Mouse (Mus musculus): ENCODE results near the gene Nelfb.

Nelfb gene

GRCm38 (mm10) chr2:25196172-25196954, 14.9 kb downstream of the Nelfb start, which contains the start of gene Tor4a:
TSS of gene Tor4a (minus strand) at chr2:25196886.
- DNase-seq (ENCODE audit: inconsistent ontology term), result peak; percentile 81

GRCm38 (mm10) chr2:25195211-25196156, 15.8 kb downstream of the Nelfb start:
- no peak for DNase-seq (ENCODE audit: inconsistent ontology term)

- no peak for DNase-seq (ENCODE audit: inconsistent ontology term)
Observed at GRCm38 (mm10) chr2:25194486-25195171, 16.7 kb downstream of the Nelfb start.

GRCm38 (mm10) chr2:25194006-25194405, 17.3 kb downstream of the Nelfb start:
- no peak for DNase-seq (ENCODE audit: inconsistent ontology term)

GRCm38 (mm10) chr2:25193330-25193770, 17.9 kb downstream of the Nelfb start:
- peak; percentile 79 for DNase-seq (ENCODE audit: inconsistent ontology term)

- no peak for DNase-seq (ENCODE audit: inconsistent ontology term)
Observed at GRCm38 (mm10) chr2:25187841-25188240, 23.4 kb downstream of the Nelfb start.

- no peak for DNase-seq (ENCODE audit: inconsistent ontology term)
Observed at GRCm38 (mm10) chr2:25186575-25186930, 24.7 kb downstream of the Nelfb start.

GRCm38 (mm10) chr2:25185625-25186574, 25.4 kb downstream of the Nelfb start:
- peak; percentile 81 for DNase-seq (ENCODE audit: inconsistent ontology term)

GRCm38 (mm10) chr2:25184496-25184895, 26.8 kb downstream of the Nelfb start:
- DNase-seq (ENCODE audit: inconsistent ontology term), result no peak

- no peak for DNase-seq (ENCODE audit: inconsistent ontology term)
Observed at GRCm38 (mm10) chr2:25183336-25183735, 28.0 kb downstream of the Nelfb start.

GRCm38 (mm10) chr2:25182664-25183063, 28.6 kb downstream of the Nelfb start:
- peak; percentile 41 for DNase-seq (ENCODE audit: inconsistent ontology term)

- no peak for DNase-seq (ENCODE audit: inconsistent ontology term)
Observed at GRCm38 (mm10) chr2:25181891-25182397, 29.3 kb downstream of the Nelfb start.

GRCm38 (mm10) chr2:25180973-25181890, 30.1 kb downstream of the Nelfb start:
- peak; percentile 74 for DNase-seq (ENCODE audit: inconsistent ontology term)

GRCm38 (mm10) chr2:25180478-25180903, 30.8 kb downstream of the Nelfb start, which contains the start of gene Nrarp:
TSS of gene Nrarp (plus strand) at chr2:25180758.
- DNase-seq (ENCODE audit: inconsistent ontology term), result peak; percentile 99

- peak; percentile 46 for DNase-seq (ENCODE audit: inconsistent ontology term)
Observed at GRCm38 (mm10) chr2:25179566-25180217, 31.6 kb downstream of the Nelfb start.

- peak; percentile 61 for DNase-seq (ENCODE audit: inconsistent ontology term)
Observed at GRCm38 (mm10) chr2:25178285-25178972, 32.9 kb downstream of the Nelfb start.

GRCm38 (mm10) chr2:25177685-25178084, 33.6 kb downstream of the Nelfb start:
- DNase-seq (ENCODE audit: inconsistent ontology term), result peak; percentile 83

- DNase-seq (ENCODE audit: inconsistent ontology term), result no peak
Observed at GRCm38 (mm10) chr2:25177076-25177475, 34.2 kb downstream of the Nelfb start.
